Mouse (Mus musculus) gastrocnemius, adult 18-20 months (tissue): Measurements from ENCODE around the gene Olfr544. TPM values are rescaled to one million over a fixed set of nuclear protein-coding genes. Genes with fewer than 3 reads are reported as not detected.

Experiments
- DNase-seq: peaks from one replicate; pipeline ENCODE4 v3.0.0; 2021; ENCODE audit warnings: low spot score
- total RNA-seq, 2 experiments: library from RNA; stranded (reverse); gene quantifications; 2 replicates each; pipeline ENCODE4 v1.2.3; 2021

Olfr544 gene
- total RNA-seq, 2 experiments from 2014 or later = not detected

DNA sequence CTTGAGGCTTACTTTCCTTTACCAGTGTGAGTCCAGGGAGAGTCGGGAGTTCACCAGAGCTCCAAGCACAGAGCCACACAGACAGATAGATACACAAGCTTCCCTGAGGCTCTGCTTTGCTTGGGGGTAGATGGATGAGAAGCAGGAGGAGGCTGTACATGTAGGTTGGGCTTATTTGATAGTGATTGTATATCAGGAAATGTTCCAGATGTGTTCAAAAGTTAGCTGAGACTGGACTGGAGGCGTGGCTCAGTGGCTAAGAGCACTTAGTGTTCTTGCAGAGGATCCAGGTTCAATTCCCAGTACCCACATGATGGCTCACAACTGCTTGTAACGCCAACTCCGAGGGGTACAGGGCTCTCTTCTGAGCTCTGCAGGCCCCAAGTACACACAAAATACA, 9.7 kb downstream of the Olfr544 start:
- no peak for DNase-seq

DNA sequence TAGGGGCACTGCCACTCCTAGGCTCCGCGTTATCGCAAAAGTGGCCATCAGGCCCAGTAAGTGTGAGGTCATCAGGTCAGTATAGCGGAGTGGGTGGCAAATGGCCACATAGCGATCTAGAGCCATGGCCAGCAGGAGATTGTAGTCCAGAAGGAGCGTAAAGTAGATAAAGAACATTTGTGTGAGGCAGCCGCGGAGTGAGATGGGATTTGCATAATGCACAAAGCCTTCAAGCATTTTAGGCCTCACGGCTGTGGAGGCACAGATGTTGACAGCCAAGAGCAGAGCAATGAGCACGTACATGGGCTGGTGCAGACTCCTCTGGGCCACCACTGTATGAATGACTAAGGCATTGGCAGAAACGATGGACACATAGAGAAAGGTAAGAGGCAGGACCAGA, 10.7 kb downstream of the Olfr544 start:
- no peak for DNase-seq

DNA sequence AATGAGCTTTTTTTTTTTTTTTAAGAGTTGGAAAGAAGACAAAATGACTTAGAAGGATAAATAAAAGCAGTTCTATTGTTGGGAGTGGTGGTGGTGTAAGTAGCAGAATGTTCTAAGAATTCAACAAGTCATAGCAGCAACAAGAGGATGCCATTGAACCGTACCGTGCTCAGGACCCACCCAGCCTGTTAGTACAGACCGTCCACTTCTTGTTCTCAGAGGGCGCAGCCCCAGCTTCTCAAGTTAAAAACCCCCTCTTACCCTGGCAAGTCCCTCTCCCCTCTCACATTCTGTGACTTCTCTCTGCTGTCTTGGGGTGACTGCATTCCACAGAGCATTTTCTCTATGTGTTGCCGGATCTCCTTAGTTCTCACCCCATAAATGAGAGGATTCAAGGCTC, 11.5 kb downstream of the Olfr544 start:
- DNase-seq = no peak

DNA sequence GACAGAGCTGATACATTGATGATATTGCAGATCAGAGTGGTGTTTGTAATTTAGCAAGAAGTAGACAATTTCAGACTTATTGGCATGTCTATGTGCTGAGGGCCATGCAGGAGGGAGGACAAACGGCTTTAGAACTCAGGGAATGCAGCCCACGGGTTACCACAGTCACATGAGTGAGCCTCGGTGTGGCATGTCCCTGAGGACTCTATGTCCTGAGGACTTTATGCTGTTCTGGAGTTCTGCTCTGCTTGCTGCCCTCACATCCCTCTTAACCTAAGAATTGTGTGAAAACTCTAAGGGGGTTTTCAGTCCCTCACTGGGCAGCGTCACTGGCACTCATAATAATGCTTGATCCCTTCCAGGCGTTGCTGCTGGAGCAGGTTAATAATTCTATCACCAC, 15.4 kb downstream of the Olfr544 start:
- no peak for DNase-seq

DNA sequence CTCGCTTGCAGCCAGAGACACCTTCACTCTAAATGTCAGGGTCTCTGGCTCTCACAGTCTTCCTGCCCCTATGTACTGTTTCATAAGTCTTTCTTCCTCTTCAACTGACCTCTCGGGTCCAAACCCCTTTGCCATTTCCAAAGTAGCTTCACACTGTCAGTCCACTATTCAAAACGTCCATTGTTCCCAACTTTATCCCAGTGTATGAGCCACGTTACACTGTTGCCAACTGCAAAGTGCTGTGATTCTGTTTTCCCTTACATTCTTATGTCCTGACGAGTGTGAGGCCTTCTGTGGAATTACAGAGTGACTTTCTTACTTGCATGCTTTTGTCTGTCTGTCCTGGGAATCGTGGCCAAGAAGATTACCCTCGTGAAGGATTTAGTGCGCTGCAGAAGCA, 20.5 kb downstream of the Olfr544 start:
- no peak for DNase-seq

DNA sequence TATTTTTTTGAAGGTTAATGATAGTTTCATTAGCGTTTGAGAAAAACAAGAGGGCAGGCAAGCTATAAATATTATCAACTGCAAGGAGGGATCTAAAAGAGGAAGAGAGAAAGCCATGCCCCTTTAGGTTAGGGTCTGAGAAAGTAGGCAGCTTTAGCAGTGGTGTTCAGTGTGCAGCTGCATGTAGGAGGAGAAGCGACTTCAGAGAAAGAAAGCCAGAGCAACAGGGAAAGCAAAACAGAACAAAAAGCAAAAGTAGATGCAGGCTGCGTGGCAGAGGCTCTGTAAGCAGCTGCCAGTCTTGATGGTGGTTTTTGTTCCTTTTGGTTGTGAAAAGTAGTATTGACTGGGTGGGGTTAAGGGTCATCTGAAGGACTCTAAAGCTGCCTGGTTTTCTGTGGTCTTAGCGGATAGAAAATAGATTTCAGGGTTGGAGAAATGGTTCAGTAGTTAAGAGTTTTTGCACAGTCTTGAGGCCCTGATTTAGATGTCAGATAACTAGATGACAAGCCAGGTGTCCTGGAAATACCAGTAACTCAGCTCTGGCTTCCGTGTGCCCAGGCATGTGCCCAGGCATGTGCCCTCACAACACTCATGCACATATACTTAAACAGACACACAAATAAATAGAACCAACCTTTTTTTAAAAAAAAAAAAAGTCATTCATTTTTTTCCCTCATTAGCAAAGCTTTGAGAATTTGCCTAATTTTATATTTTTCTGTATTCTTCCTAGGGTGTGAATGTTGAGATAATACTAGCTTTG, 29.3 kb downstream of the Olfr544 start:
- DNase-seq = no peak

DNA sequence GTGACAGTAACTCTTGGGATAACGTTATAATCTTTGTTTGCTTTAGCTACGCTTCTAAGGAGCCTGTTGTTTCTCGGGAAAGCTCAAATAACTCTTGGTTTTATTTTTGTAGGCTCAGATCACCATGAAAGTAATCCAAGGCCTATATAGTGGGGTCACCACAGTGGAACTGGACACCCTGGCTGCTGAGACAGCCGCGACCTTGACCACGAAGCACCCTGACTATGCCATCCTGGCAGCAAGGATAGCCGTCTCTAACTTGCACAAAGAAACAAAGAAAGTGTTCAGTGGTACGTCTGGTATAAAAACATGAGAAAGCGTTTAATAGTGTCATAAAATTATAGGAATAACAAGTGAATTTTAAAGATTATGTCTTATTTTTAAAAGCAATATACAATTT, 41.7 kb downstream of the Olfr544 start:
- DNase-seq = peak; percentile 41

DNA sequence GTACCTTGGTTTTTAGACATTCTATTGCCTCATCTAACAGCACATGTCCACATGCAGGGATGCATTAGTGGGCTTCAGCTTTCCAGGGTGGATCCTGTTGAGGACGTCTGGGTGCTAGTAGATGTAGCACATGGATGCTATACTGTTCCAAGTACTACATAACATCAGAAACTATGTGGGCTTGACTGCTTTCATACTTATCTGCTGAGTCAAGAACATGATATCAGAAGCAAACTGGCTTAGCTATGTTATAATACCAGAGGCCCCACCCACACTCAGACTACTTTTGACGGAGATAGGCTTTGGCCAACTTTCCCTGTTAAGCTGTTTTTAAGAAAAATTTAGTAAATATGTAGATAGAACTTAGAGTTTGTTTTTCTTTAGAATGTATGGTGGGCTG, 43.8 kb downstream of the Olfr544 start:
- DNase-seq = no peak

DNA sequence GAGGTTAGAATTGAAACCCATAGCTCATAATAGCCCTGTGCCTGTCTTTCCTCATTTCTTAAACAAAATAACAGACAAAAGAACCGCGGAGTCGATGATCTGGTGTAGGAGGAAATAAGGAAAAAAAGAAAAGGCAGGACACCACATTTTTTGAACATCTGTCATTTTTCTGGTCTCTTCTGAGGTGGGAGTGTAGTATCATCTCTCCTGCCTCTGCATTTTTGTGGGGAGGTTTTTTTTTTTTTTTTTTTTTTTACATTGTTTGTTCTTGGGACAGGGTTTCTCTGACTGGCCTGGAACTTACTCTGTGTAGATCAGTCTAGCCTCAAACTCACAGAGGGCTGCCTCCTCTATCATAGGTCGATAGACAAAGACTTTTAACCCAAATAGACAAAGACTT, 45.7 kb downstream of the Olfr544 start:
- no peak for DNase-seq

DNA sequence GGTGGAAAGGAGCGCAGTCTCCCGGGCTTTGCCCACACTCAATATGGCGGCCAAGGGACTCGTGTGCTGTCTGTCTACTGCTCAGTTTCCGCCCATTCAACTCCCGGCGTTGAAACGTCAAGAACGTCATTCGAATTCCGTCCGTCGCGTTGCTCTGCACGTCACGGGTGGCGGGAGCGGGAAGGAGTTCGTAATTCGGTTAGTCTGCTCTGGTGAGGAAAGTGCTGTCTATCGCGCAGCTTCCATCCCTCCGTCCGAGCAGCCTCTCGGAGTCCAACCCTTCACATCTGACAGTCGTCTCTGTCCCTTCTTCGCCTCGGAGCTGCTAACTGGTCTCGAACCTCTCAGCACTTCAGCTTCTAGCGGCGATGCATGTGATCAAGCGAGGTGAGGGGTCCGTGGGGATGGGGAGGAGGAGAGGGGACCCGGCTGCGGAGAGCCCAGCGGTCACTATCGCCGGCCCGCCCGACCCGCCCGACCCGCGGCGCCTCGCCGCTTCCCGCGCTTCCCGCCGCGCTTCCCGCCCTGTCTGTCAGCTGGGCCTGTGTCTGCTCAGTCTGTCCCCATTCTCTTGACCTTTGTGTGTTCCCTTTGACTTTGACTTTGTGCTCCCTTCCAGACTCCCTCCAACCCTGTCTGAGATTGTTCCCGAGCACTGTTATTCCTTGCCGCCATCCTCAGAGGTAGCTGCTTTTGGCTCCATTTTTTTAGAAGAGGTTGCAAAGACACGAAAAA, 46.3 kb downstream of the Olfr544 start, which contains the start of gene Rrm1:
Rrm1 (plus strand) TSS at position 39 of the 735 bp plus-strand sequence.
- peak; percentile 96 for DNase-seq

DNA sequence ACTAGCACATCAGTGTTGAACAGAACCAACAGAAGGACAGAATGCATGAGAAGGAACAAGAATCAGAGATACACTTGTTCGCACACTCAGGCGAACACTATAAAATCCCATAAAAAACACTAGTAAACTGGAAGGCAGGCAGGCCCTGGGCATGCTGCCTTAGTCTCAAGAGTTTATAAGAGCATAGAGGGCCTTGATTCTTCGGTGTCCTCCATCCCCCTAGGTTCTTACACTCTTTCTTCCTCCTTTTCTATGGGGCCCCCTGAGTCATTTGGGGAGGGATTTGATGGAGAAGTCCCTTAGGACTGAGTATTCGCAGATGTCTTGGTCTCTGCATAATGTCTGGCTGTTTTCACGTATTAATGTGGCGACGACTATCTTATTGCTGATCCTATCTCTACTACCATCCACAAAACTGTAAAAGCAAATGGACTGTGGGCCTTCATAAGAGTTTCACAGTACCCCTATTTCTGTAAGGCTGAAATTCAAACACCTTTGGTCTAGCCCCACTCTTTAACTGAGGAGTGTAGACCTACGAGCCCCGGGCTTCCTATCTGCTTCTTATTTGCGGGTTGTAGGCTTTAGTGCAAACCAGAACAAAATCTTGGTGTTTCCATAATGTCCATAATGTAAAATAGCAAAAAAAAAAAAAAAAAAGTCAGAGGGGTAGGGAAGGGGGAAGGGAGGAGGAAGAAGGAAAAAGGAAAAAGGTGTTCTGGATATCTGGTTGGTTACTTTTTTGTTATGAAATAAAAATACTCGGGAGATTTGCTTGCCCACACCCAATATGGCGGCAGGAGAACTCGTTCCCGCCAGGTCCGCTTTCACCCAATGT, 47.1 kb downstream of the Olfr544 start:
- no peak for DNase-seq

DNA sequence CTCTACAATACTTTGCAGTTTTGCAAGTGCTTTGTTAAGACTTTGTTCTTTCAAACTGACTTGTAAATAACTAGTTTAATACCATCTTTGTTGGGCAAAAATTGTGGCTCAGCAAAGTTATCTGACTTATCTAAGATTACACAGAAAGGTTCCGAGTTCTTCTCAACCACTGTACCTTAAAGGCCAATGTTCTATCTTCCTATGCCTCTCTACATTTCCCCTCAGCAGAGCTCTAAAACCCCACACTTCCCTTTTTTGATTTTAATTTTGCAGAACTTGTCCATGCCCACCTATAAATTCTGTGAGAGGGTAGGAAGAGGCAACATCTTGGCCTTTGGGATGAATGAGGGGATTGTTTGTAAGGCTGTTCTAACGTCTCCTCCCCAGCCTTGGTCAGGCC, 53.8 kb downstream of the Olfr544 start:
- no peak for DNase-seq

Other genes starting within 250 kb of the Olfr544 start
- 10 to 100 TPM; 13.8 to 17.4 TPM for gene Rhog, start 232.3 kb downstream of the Olfr544 start, total RNA-seq
- gene Stim1, start 220.5 kb downstream of the Olfr544 start, total RNA-seq = 100 to 1,000 TPM; 169 to 172 TPM
- gene Rrm1, start 46.6 kb downstream of the Olfr544 start, total RNA-seq = 10 to 100 TPM; 18.1 to 20.5 TPM
- gene Olfr543, start 6.6 kb downstream of the Olfr544 start, total RNA-seq = not detected
- gene Olfr545, start 11.3 kb upstream of the Olfr544 start, total RNA-seq = not detected
- gene Olfr547, start 46.4 kb upstream of the Olfr544 start, total RNA-seq = not detected
- not detected for gene Olfr548-ps1, start 52.6 kb upstream of the Olfr544 start, total RNA-seq
- gene Olfr549, start 61.6 kb upstream of the Olfr544 start, total RNA-seq = not detected
- gene Trim21, start 77.2 kb upstream of the Olfr544 start, total RNA-seq = 1 to 10 TPM; 1.7 to 3.2 TPM
- under 1 TPM in 1 of 2 experiments, not detected in 1; 0.16 TPM for gene Olfr550, start 83.1 kb upstream of the Olfr544 start, total RNA-seq
- not detected for gene Olfr551, start 103.6 kb upstream of the Olfr544 start, total RNA-seq
- under 1 TPM; 0.09 to 0.17 TPM for gene Olfr552, start 109.5 kb upstream of the Olfr544 start, total RNA-seq
- gene Olfr553, start 129.9 kb upstream of the Olfr544 start, total RNA-seq = not detected
- gene Olfr554, start 150.1 kb upstream of the Olfr544 start, total RNA-seq = not detected
- not detected for gene Olfr555, start 170.5 kb upstream of the Olfr544 start, total RNA-seq
- not detected for gene Olfr556, start 176.6 kb upstream of the Olfr544 start, total RNA-seq
- gene Trim68, start 199.0 kb upstream of the Olfr544 start, total RNA-seq = 1 to 10 TPM; 3.8 to 4.5 TPM
- gene Olfr557, start 207.6 kb upstream of the Olfr544 start, total RNA-seq = not detected
- gene Olfr558, start 213.9 kb upstream of the Olfr544 start, total RNA-seq = 1 to 10 TPM in 1 of 2 experiments, under 1 TPM in 1; 0.91 to 1.3 TPM
- not detected for gene Olfr33, start 230.8 kb upstream of the Olfr544 start, total RNA-seq
- not detected for gene Olfr559, start 239.2 kb upstream of the Olfr544 start, total RNA-seq